9 mouse cellular contexts compared by ENCODE assay signal in genomic region chr1:131751891-131752311, GRCm38 (mm10). TPM values are rescaled to one million over a fixed set of nuclear protein-coding genes. Genes with fewer than 3 reads are reported as not detected.
DNase-seq lines count a peak whose midpoint lies in the region; ATAC-seq and TF ChIP-seq lines count a peak whose summit lies in the region.
"Had no signal": no experiment of that assay in that cellular context is flagged by ENCODE, and none has a peak within 500 bp of the region (broad histone marks: within the 10 kb centered on the region; RNA-seq: fewer than 3 reads in every experiment).

No protein-coding gene starts in this region.

- peak; percentile 59; the same call in 1 of the 2 replicates for ATAC-seq in forebrain, embryonic 13.5 days
- ATAC-seq in lung, embryonic 14.5 days (ENCODE audit: insufficient read depth), result no peak

- WGBS in forebrain, embryonic 13.5 days, result 51% methylated on average over 10 of the region's 10 CpGs
- 85% methylated on average over 10 of the region's 10 CpGs for WGBS in forebrain, embryonic 10.5 days
- WGBS in lung, embryonic 14.5 days, result 53% methylated on average over 10 of the region's 10 CpGs

- no peaks in the 10 kb centered on the region for H3K9me3 ChIP-seq in forebrain, embryonic 13.5 days (replicated peaks)
- H3K9me3 ChIP-seq in forebrain, embryonic 10.5 days, result no peaks in the 10 kb centered on the region
- no peaks in the 10 kb centered on the region for H3K9me3 ChIP-seq in lung, embryonic 14.5 days (ENCODE audit: low read depth, low read length)
- H3K9me3 ChIP-seq: liver, embryonic 15.5 days had no signal

- no peak overlapping the region for H3K4me2 ChIP-seq in forebrain, embryonic 13.5 days
- no peak overlapping the region for H3K4me2 ChIP-seq in lung, embryonic 14.5 days
- H3K4me2 ChIP-seq: liver, embryonic 15.5 days had no signal

- H3K27me3 ChIP-seq in forebrain, embryonic 13.5 days, result no peaks in the 10 kb centered on the region
- H3K27me3 ChIP-seq in forebrain, embryonic 10.5 days (ENCODE audit: poor library complexity, severe bottlenecking), result no peaks in the 10 kb centered on the region
- H3K27me3 ChIP-seq in lung, embryonic 14.5 days (ENCODE audit: insufficient read depth, low read length), result no peaks in the 10 kb centered on the region

- no peaks in the 10 kb centered on the region for H3K36me3 ChIP-seq in forebrain, embryonic 13.5 days (ENCODE audit: poor library complexity, severe bottlenecking)
- no peaks in the 10 kb centered on the region for H3K36me3 ChIP-seq in forebrain, embryonic 10.5 days (replicated peaks)
- H3K36me3 ChIP-seq in lung, embryonic 14.5 days (ENCODE audit: insufficient read depth), result no peaks in the 10 kb centered on the region
- H3K36me3 ChIP-seq: liver, embryonic 15.5 days had no signal

- TF ChIP-seq CTCF in lung, embryonic 14.5 days (IDR thresholded peaks at IDR 0.05; ENCODE audit: low read depth), result no peak

- no peak overlapping the region for H3K4me3 ChIP-seq in forebrain, embryonic 13.5 days
- no peak overlapping the region for H3K4me3 ChIP-seq in forebrain, embryonic 10.5 days
- no peak overlapping the region for H3K4me3 ChIP-seq in lung, embryonic 14.5 days (ENCODE audit: low read depth, low read length)
- H3K4me3 ChIP-seq: liver, embryonic 15.5 days had no signal

- H3K4me1 ChIP-seq in forebrain, embryonic 13.5 days, result 0 out of 2 replicates have a peak, but pooled peaks cover 12% of the 10 kb centered on the region
- peaks cover 3% of the 10 kb centered on the region for H3K4me1 ChIP-seq in forebrain, embryonic 10.5 days
- H3K4me1 ChIP-seq in lung, embryonic 14.5 days (ENCODE audit: insufficient read depth), result no peaks in the 10 kb centered on the region

- H3K27ac ChIP-seq in forebrain, embryonic 13.5 days, result peak overlapping the region; percentile 0; the same call in 1 of the 2 replicates
- no peak overlapping the region for H3K27ac ChIP-seq in forebrain, embryonic 10.5 days
- H3K27ac ChIP-seq in lung, embryonic 14.5 days (ENCODE audit: low read depth), result no peak overlapping the region
- H3K27ac ChIP-seq: liver, embryonic 15.5 days had no signal

- DNase-seq in forebrain, embryonic 10.5 days (ENCODE audit: extremely low spot score, low spot score), result no peak
- DNase-seq in lung, embryonic 14.5 days, result peak; percentile 53
- DNase-seq in lung, postnatal 25 days (ENCODE audit: low spot score), result no peak
- DNase-seq in cerebellum, adult 8-10 months, result peak; percentile 58
- peak; percentile 54 for DNase-seq in lung, postnatal 36 days
- no peak for DNase-seq in gastrocnemius, postnatal 10 days
- DNase-seq in spleen, postnatal 36 days (ENCODE audit: low spot score in 2 of 2), result no peak

- no peak overlapping the region for H3K9ac ChIP-seq in forebrain, embryonic 13.5 days
- H3K9ac ChIP-seq in lung, embryonic 14.5 days, result no peak overlapping the region
- H3K9ac ChIP-seq: liver, embryonic 15.5 days had no signal

RNA-seq across cellular contexts. Expression of gene Slc26a9, which starts 8.1 kb away (rescaled TPM):
- polyA plus RNA-seq in forebrain, embryonic 13.5 days (2015; fragmentation: Nextera tagmentation; extraction: Ambion mirVana), result 0.05 and 0.06 TPM in 2 replicates
- polyA plus RNA-seq in forebrain, embryonic 10.5 days (2016; fragmentation: Nextera tagmentation; extraction: Ambion mirVana), result not detected in 2 replicates
- 4.7 and 4.9 TPM in 2 replicates for polyA plus RNA-seq in lung, embryonic 14.5 days (2014; fragmentation: Nextera tagmentation; extraction: Ambion mirVana)
- total RNA-seq in gastrocnemius, postnatal 10 days (2021), result not detected
- polyA plus RNA-seq: liver, embryonic 15.5 days had no signal

RNA-seq across cellular contexts. Expression of gene Pm20d1, which starts 45.3 kb away (rescaled TPM):
- polyA plus RNA-seq in forebrain, embryonic 13.5 days (2015; fragmentation: Nextera tagmentation; extraction: Ambion mirVana), result 0.15 and 0.16 TPM in 2 replicates
- 1.5 TPM in 2 replicates for polyA plus RNA-seq in forebrain, embryonic 10.5 days (2016; fragmentation: Nextera tagmentation; extraction: Ambion mirVana)
- polyA plus RNA-seq in lung, embryonic 14.5 days (2014; fragmentation: Nextera tagmentation; extraction: Ambion mirVana), result 0.08 and 0.50 TPM in 2 replicates
- total RNA-seq in gastrocnemius, postnatal 10 days (2021), result 1 to 10 TPM; 1.3 to 1.6 TPM

Comparison
In these comparisons a context has a peak if more than half of its experiments do, and no peak if none do; other contexts are left out.
1. DNase-seq: peak in lung, embryonic 14.5 days (single experiment), cerebellum, adult 8-10 months (single experiment) and lung, postnatal 36 days (single experiment); none in forebrain, embryonic 10.5 days (single experiment), lung, postnatal 25 days (single experiment), gastrocnemius, postnatal 10 days (single experiment) and spleen, postnatal 36 days (0 of 2).